Mouse (Mus musculus) neural tube, embryonic 14.5 days (tissue): Measurements from ENCODE around the gene Hagh. TPM values are rescaled to one million over a fixed set of nuclear protein-coding genes. Genes with fewer than 3 reads are reported as not detected.

ENCODE experiments used
- ATAC-seq: fragments of 200-750 bp; cut with Nextera tagmentation; 2 replicates; pipeline ENCODE4 v1.8.0; 2017; ENCODE audit warnings: low read depth, mild to moderate bottlenecking, moderate TSS enrichment, moderate library complexity
- H3K27ac ChIP-seq: fragments of 300-500 bp; sonication (generic); 2 replicates; pipeline ENCODE4 v1.5.1; 2014; ENCODE audit warnings: low read depth, mild to moderate bottlenecking, control low read depth, low read length, moderate library complexity, mixed read lengths
- H3K27me3 ChIP-seq: fragments of 300-500 bp; sonication (generic); 2 replicates; pipeline ENCODE4 v1.6.1; 2014; ENCODE audit warnings: low read length; ENCODE audit not compliant: control insufficient read depth, insufficient read depth
- H3K36me3 ChIP-seq: fragments of 300-500 bp; sonication (generic); 2 replicates; pipeline ENCODE4 v1.6.1; 2014; ENCODE audit warnings: low read length, mixed read lengths; ENCODE audit not compliant: control insufficient read depth, insufficient read depth
- H3K4me1 ChIP-seq: fragments of 300-500 bp; sonication (generic); 2 replicates; pipeline ENCODE4 v1.6.1; 2014; ENCODE audit warnings: low read length; ENCODE audit not compliant: control insufficient read depth, insufficient read depth
- H3K4me2 ChIP-seq: fragments of 300-500 bp; sonication (generic); 2 replicates; pipeline ENCODE4 v1.6.1; 2014; ENCODE audit warnings: mild to moderate bottlenecking, low read depth, low read length, control low read depth
- H3K4me3 ChIP-seq: fragments of 300-500 bp; sonication (generic); 2 replicates; pipeline ENCODE4 v1.5.1; 2014; ENCODE audit warnings: low read depth, low read length, control low read depth, mixed read lengths
- H3K9ac ChIP-seq: fragments of 300-500 bp; sonication (generic); replicated peaks from 2 replicates; pipeline ENCODE4 v1.6.1; 2014; ENCODE audit warnings: low read depth, mild to moderate bottlenecking, control low read depth, low read length, mixed read lengths
- H3K9me3 ChIP-seq: fragments of 300-500 bp; sonication (generic); 2 replicates; pipeline ENCODE4 v1.6.1; 2016; ENCODE audit warnings: low read length; ENCODE audit not compliant: control insufficient read depth
- WGBS: fragments of 180-500 bp; shearing (Covaris S2); extraction: QIAGEN DNeasy Blood & Tissue Kit; methylation state at CpG from one replicate; pipeline ENCODE4 v1.1.7; 2014; 5-methylcytosine and 5-hydroxymethylcytosine counted together
- polyA plus RNA-seq: library from polyadenylated mRNA; unstranded; fragments of >200 nt; fragmentation: Nextera tagmentation; extraction: Ambion mirVana; gene quantifications from 2 replicates; pipeline ENCODE4 v1.2.1, GENCODE M21; 2014

The Hagh gene
- polyA plus RNA-seq, 1 experiment from 2014 or later: 77.2 TPM

DNA sequence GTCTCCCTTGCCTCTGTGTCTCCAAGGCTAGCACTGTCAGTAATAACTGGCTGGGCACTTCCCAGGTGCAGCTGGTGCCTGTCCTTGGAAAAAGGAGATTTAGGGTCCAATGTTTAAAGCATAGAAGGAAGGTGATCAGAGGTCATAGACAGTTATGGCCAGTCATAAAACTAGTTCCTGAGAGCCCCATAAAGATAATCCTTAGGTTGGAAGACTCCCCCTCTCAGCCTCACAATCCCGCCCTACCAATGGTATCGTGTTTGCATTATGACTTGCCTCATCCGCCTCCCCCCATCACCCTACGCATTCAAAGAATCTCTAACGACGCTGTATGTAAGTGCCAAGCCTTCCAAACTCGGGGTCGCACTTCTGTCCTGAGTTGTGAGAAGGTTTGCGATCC is 4.6 kb downstream of the Hagh start:
- H3K4me1 ChIP-seq: peaks cover 12% of the 10 kb centered on the region; the same call in 1 of the 2 replicates
- H3K4me2 ChIP-seq: no peak overlapping the region
- no peak overlapping the region for H3K9ac ChIP-seq
- no peaks in the 10 kb centered on the region for H3K9me3 ChIP-seq
- no peak overlapping the region for H3K27ac ChIP-seq
- no peak overlapping the region for H3K4me3 ChIP-seq
- H3K27me3 ChIP-seq: no peaks in the 10 kb centered on the region; the same call in 1 of the 2 replicates
- H3K36me3 ChIP-seq: no peaks in the 10 kb centered on the region
- no peak for ATAC-seq
- 32% methylated on average over 9 of the region's 9 CpGs for WGBS

DNA sequence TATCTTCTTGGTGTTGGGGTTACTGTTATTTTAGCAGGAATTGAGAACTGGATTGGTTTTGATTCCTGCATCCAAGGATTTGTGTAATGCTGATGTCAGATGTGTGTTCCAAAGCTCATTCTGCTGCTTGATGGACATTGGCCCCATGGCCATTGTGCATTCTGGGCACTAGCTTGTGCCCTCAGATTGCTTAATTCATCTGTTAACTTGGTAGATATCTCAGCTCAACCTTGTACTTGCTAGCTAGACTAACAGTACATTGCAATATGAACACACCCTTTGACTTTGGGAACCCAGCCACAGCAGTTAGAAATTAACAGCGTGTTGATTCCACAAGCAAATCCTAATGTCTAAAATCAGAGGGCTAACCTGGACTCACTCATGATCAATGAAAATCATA is 7.4 kb downstream of the Hagh start:
- no peak overlapping the region for H3K4me2 ChIP-seq
- H3K9me3 ChIP-seq: no peaks in the 10 kb centered on the region
- ATAC-seq: no peak
- peaks cover 19% of the 10 kb centered on the region for H3K4me1 ChIP-seq
- H3K4me3 ChIP-seq: no peak overlapping the region
- WGBS: 96% methylated on average over 1 of the region's 1 CpGs
- H3K27ac ChIP-seq: no peak overlapping the region
- no peaks in the 10 kb centered on the region; the same call in 1 of the 2 replicates for H3K27me3 ChIP-seq
- H3K36me3 ChIP-seq: no peaks in the 10 kb centered on the region
- no peak overlapping the region for H3K9ac ChIP-seq

- no peaks in the 10 kb centered on the region for H3K9me3 ChIP-seq
- H3K27me3 ChIP-seq: no peaks in the 10 kb centered on the region; the same call in 1 of the 2 replicates
- ATAC-seq: no peak
- H3K4me2 ChIP-seq: peak overlapping the region; percentile 86
- H3K4me1 ChIP-seq: peaks cover 19% of the 10 kb centered on the region
- H3K36me3 ChIP-seq: no peaks in the 10 kb centered on the region
- H3K27ac ChIP-seq: no peak overlapping the region
- no peak overlapping the region for H3K9ac ChIP-seq
- 0 out of 2 replicates have a peak overlapping the region, but pooled peaks have one; percentile 82 for H3K4me3 ChIP-seq
Measured at GRCm38 (mm10) chr17:24848600-24849031, 8.7 kb downstream of the Hagh start.

GRCm38 (mm10) chr17:24849733-24850064 is 9.8 kb downstream of the Hagh start:
- WGBS: under 1% methylated on average over 21 of the region's 21 CpGs
- no peak; the same call in 1 of the 2 replicates for ATAC-seq
- Histone ChIP-seq H3K4me1 (peaks cover 19% of the 10 kb centered on the region), H3K9ac (peak overlapping the region; percentile 72), H3K27me3 (no peaks in the 10 kb centered on the region; the same call in 1 of the 2 replicates), H3K27ac (peak overlapping the region; percentile 91), H3K4me3 (peak overlapping the region; percentile 82), H3K4me2 (peak overlapping the region; percentile 86), H3K36me3 (no peaks in the 10 kb centered on the region), H3K9me3 (no peaks in the 10 kb centered on the region)

GRCm38 (mm10) chr17:24850065-24850772 is 10.3 kb downstream of the Hagh start, which contains the start of gene Fahd1:
Gene Fahd1, minus strand, starts transcription at chr17:24850364.
- H3K9ac ChIP-seq: peak within 1 kb of the TSS; percentile 72
- no peaks in the 10 kb centered on the region for H3K9me3 ChIP-seq
- H3K4me1 ChIP-seq: peaks cover 19% of the 10 kb centered on the region
- no peaks in the 10 kb centered on the region; the same call in 1 of the 2 replicates for H3K27me3 ChIP-seq
- WGBS: under 1% methylated on average over 57 of the region's 58 CpGs
- H3K27ac ChIP-seq: peak within 1 kb of the TSS; percentile 91
- no peaks in the 10 kb centered on the region for H3K36me3 ChIP-seq
- H3K4me2 ChIP-seq: peak within 1 kb of the TSS; percentile 86
- peak within 1 kb of the TSS; percentile 82 for H3K4me3 ChIP-seq
- peak; percentile 99 for ATAC-seq

DNA sequence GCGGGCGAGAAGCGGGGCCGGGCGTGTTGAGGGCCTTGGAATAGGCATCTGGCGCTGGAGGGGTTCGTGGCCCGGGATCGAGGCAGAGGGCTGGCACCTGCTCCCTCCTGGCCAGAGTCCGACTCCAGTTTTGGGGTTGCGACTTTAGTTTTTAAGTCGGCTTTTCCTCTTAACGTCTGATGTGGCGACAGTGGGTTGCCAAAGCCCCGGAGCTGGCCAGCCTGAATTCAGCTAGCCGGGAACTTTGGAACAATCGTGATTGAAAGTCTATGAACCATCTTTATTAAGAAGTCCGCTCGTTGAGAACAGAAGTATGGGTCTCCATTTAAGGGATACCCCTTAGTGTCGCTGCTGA is 10.8 kb downstream of the Hagh start:
- no peak for ATAC-seq
- 1% methylated on average over 15 of the region's 20 CpGs for WGBS
- H3K4me2 ChIP-seq: peak overlapping the region; percentile 86

DNA sequence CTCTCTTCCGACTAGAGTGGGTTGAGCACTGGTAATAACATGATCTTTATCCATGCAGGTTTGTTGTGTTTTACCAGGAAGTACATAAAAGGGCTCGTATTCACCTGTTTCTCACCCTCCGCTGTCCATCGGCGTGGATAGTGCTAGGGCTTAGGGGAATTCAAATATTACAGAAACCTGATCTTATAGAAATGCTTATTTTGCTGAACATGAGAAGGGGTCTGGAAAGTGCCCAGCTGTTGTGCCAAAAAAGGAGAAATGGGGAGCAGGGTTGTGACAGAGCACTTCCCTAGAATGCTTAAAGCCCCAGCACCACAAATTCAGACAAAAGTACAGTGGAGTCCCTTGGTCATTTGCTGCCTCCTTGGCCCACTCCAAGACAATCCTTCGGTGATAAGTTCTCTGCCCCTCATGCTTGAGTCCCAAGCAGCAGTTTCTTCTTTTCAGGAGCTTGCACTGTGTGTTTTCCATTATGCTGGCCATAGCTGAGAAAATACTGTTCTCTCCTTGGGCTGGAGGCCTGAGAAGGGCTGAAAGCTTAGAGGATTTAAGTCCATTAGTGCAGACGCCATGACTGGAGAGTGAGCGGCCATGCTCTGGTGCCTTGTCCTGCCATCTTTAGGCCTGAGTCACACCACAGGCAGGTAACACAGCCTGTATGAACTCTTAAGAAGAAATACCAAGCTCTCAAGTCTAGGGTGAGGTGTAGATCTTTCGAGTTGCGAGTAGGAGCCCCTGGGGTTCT is 11.6 kb downstream of the Hagh start:
- Histone ChIP-seq H3K27me3 (no peaks in the 10 kb centered on the region), H3K36me3 (no peaks in the 10 kb centered on the region), H3K9me3 (no peaks in the 10 kb centered on the region), H3K4me1 (peaks cover 19% of the 10 kb centered on the region), H3K27ac (no peak overlapping the region), H3K4me3 (peak overlapping the region; percentile 82), H3K4me2 (peak overlapping the region; percentile 86), H3K9ac (peak overlapping the region; percentile 72; the same call in 1 of the 2 replicates)
- 85% methylated on average over 10 of the region's 10 CpGs for WGBS
- no peak for ATAC-seq

More for the DNA sequence above, 10.8 kb downstream of the Hagh start:
- Histone ChIP-seq H3K27me3 (no peaks in the 10 kb centered on the region), H3K36me3 (no peaks in the 10 kb centered on the region), H3K27ac (peak overlapping the region; percentile 52; the same call in 1 of the 2 replicates), H3K9ac (peak overlapping the region; percentile 72), H3K9me3 (no peaks in the 10 kb centered on the region), H3K4me1 (peaks cover 19% of the 10 kb centered on the region), H3K4me3 (peak overlapping the region; percentile 82)

DNA sequence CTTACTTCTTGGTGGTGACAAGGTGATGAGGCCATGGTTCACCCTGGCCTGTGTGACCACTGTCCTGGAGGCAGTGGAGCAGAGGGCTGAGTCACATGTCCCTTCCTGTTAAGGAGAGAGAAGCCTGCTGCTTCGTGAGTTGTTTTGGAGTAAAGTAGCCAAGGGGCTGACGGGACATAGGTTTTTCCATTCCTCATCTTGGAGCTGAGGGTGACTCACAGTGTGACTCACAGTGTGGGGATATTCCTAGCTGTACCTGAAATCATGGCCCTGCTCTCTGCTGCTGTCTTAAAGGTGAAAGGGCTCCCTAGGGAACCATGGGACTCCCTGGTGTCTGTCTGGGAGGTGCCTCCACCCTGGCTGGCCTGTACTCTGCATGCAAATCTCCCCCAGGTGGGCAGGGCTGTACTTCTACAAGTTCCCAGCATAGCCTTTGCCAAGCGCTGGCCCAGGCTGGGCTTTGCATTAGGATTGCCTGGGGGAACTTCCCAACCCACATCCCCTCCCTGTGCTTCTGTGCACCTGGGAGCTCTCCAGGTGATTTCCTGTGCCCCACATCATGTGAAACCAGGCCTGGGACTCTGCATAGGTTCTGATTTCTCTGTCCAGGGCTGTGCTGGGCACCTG is 16.0 kb downstream of the Hagh start:
- no peak overlapping the region for H3K4me2 ChIP-seq
- H3K27ac ChIP-seq: no peak overlapping the region
- 92% methylated on average over 3 of the region's 3 CpGs for WGBS
- 0 out of 2 replicates have a peak, but pooled peaks cover 5% of the 10 kb centered on the region for H3K36me3 ChIP-seq
- H3K27me3 ChIP-seq: no peaks in the 10 kb centered on the region
- no peak overlapping the region for H3K4me3 ChIP-seq
- H3K9ac ChIP-seq: no peak overlapping the region
- ATAC-seq: no peak
- no peaks in the 10 kb centered on the region for H3K9me3 ChIP-seq
- peaks cover 7% of the 10 kb centered on the region for H3K4me1 ChIP-seq
